Mouse (Mus musculus) lung, adult 2 months (tissue): ENCODE data around the gene Calcrl.

Experiments
- CTCF ChIP-seq: fragments of 200-500 bp; IDR thresholded peaks from 2 replicates; pipeline ENCODE4 v1.5.1; 2011; ENCODE audit warnings: mild to moderate bottlenecking, low read length, control low read depth; ENCODE audit not compliant: insufficient read depth
- POLR2A ChIP-seq: fragments of 200-500 bp; IDR thresholded peaks from 2 replicates; pipeline ENCODE4 v1.6.1; 2011; ENCODE audit warnings: low read depth, mild to moderate bottlenecking, control low read depth, low read length, borderline replicate concordance; ENCODE audit errors: extremely low read depth

- TF ChIP-seq CTCF (no peak), POLR2A (peak; percentile 100)
Observed at GRCm38 (mm10) chr2:84425138-84425537, at the start of gene Calcrl.
